Mouse (Mus musculus) cortical plate, adult 2 months (tissue): ENCODE data around the gene Cops6.

Source experiments
- CTCF ChIP-seq: fragments of 200-500 bp; IDR thresholded peaks from 2 replicates; pipeline ENCODE4 v1.5.1; 2011; ENCODE audit warnings: mild to moderate bottlenecking, control low read depth, low read length; ENCODE audit not compliant: insufficient read depth; ENCODE audit errors: extremely low read depth
- POLR2A ChIP-seq: fragments of 200-500 bp; IDR thresholded peaks from 2 replicates; pipeline ENCODE4 v1.6.1; 2011; ENCODE audit warnings: mild to moderate bottlenecking, low read length, control low read depth; ENCODE audit not compliant: insufficient read depth; ENCODE audit errors: extremely low read depth

GRCm38 (mm10) chr5:138132425-138133064, 28.3 kb upstream of the Cops6 start:
- TF ChIP-seq POLR2A (no peak), CTCF (no peak)
